Mouse (Mus musculus) kidney, embryonic 15.5 days (tissue): ENCODE measurements at regions not wholly inside any gene's neighbourhood (a gene's known extent, or its start where the extent isn't known, plus 50 kb on each side); places are given as distances from the start of the nearest gene placed in this dataset.
A peak's percentile ranks its signal among the peaks of the same experiment; 100 is the strongest.

Source experiments
- ATAC-seq: fragments of 200-750 bp; cut with Nextera tagmentation; replicated peaks from 2 replicates; pipeline ENCODE4 v1.8.0; 2017; ENCODE audit warnings: moderate TSS enrichment; ENCODE audit not compliant: low FRiP score
- H3K27ac ChIP-seq: fragments of 300-500 bp; sonication (generic); 2 replicates; pipeline ENCODE4 v1.5.1; 2015; ENCODE audit warnings: mild to moderate bottlenecking, inconsistent platforms
- H3K27me3 ChIP-seq: fragments of 300-500 bp; sonication (generic); 2 replicates; pipeline ENCODE4 v1.6.1; 2015; ENCODE audit warnings: inconsistent platforms
- H3K36me3 ChIP-seq: fragments of 300-500 bp; sonication (generic); 2 replicates; pipeline ENCODE4 v1.6.1; 2015; ENCODE audit warnings: inconsistent platforms
- H3K4me1 ChIP-seq: fragments of 300-500 bp; sonication (generic); 2 replicates; pipeline ENCODE4 v1.6.1; 2015; ENCODE audit warnings: inconsistent platforms
- H3K4me2 ChIP-seq: fragments of 300-500 bp; sonication (generic); 2 replicates; pipeline ENCODE4 v1.6.1; 2015; ENCODE audit warnings: moderate library complexity, mild to moderate bottlenecking, inconsistent platforms
- H3K4me3 ChIP-seq: fragments of 300-500 bp; sonication (generic); replicated peaks from 2 replicates; pipeline ENCODE4 v1.5.1; 2015; ENCODE audit warnings: mild to moderate bottlenecking, inconsistent platforms
- H3K9ac ChIP-seq: fragments of 300-500 bp; sonication (generic); 2 replicates; pipeline ENCODE4 v1.6.1; 2015; ENCODE audit warnings: mild to moderate bottlenecking, inconsistent platforms
- H3K9me3 ChIP-seq: fragments of 300-500 bp; sonication (generic); replicated peaks from 2 replicates; pipeline ENCODE4 v1.6.1; 2016; ENCODE audit warnings: inconsistent platforms
- WGBS: fragments of 180-500 bp; shearing (Covaris S2); methylation state at CpG from one replicate; pipeline ENCODE4 v1.1.7; 2015; ENCODE audit warnings: mixed read lengths; 5-methylcytosine and 5-hydroxymethylcytosine counted together

DNA sequence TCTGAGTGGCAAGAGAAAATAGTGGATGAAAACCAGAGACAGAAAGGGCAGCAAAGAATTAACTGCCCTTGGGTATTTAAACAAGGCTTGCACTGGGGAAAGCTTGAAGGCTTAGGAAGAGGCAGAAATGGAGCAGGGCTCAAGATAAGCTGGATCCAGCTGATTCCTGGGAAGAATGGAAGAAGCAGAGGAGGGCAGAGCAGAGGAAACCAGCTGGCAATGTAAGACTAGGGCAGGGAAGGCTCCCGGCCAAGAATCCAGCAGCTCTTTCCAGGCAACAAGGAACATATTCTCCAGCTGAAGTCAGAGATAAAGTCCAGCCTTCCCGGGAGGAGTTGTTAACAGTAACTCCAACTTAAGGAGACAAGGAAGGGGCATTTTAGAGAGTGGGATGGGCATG, 147.7 kb upstream of the Slc24a5 start:
- no peaks in the 10 kb centered on the region for H3K27me3 ChIP-seq
- no peak overlapping the region for H3K4me2 ChIP-seq
- no peak overlapping the region for H3K9ac ChIP-seq
- WGBS, result 70% methylated on average over 2 of the region's 2 CpGs
- H3K4me3 ChIP-seq, result no peak overlapping the region
- H3K9me3 ChIP-seq, result no peaks in the 10 kb centered on the region
- no peak for ATAC-seq
- no peaks in the 10 kb centered on the region for H3K4me1 ChIP-seq
- no peaks in the 10 kb centered on the region for H3K36me3 ChIP-seq
- H3K27ac ChIP-seq, result no peak overlapping the region

- H3K4me1 ChIP-seq, result no peaks in the 10 kb centered on the region
- no peak overlapping the region for H3K4me2 ChIP-seq
- no peaks in the 10 kb centered on the region for H3K9me3 ChIP-seq
- no peak overlapping the region for H3K27ac ChIP-seq
- H3K9ac ChIP-seq, result no peak overlapping the region
- WGBS, result 91% methylated on average over 10 of the region's 10 CpGs
- H3K4me3 ChIP-seq, result no peak overlapping the region
- 0 out of 2 replicates have a peak, but pooled peaks have one; percentile 66 for ATAC-seq
- H3K36me3 ChIP-seq, result no peaks in the 10 kb centered on the region
- no peaks in the 10 kb centered on the region for H3K27me3 ChIP-seq
Observed at GRCm38 (mm10) chr2:124927882-124928758, 139.8 kb upstream of the Slc24a5 start.

GRCm38 (mm10) chr2:124928759-124929113, 139.2 kb upstream of the Slc24a5 start:
- no peak for ATAC-seq
- Histone ChIP-seq H3K4me3 (no peak overlapping the region), H3K27ac (no peak overlapping the region), H3K9ac (no peak overlapping the region), H3K4me1 (no peaks in the 10 kb centered on the region), H3K9me3 (no peaks in the 10 kb centered on the region), H3K27me3 (no peaks in the 10 kb centered on the region), H3K36me3 (no peaks in the 10 kb centered on the region), H3K4me2 (no peak overlapping the region)
- WGBS, result 83% methylated on average over 5 of the region's 5 CpGs

DNA sequence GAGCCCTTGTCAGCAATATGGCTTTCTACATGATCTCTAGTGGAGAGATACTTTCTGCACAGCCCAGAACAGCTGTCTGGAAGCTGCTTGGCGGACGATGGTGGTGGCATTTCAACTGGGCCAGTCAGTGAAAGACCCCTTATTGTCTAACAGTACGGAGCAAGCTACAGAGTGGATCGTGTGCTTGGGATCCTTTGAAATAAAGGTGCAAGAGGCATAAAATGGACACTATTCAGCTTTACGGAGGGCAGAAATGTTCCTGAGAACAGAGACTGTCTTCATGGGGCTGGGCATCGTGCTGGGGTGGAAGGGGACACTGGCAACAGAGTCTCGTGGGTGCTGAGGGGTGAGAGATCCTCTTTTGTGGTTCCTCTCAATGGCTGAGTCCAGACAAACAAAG, 137.2 kb upstream of the Slc24a5 start:
- 77% methylated on average over 7 of the region's 7 CpGs for WGBS
- Histone ChIP-seq H3K4me1 (no peaks in the 10 kb centered on the region), H3K27me3 (no peaks in the 10 kb centered on the region), H3K9ac (no peak overlapping the region), H3K36me3 (no peaks in the 10 kb centered on the region), H3K4me3 (no peak overlapping the region), H3K4me2 (no peak overlapping the region), H3K27ac (no peak overlapping the region), H3K9me3 (no peaks in the 10 kb centered on the region)
- ATAC-seq, result no peak

GRCm38 (mm10) chr2:124932566-124932965, 135.4 kb upstream of the Slc24a5 start:
- no peaks in the 10 kb centered on the region for H3K9me3 ChIP-seq
- no peak overlapping the region for H3K27ac ChIP-seq
- H3K9ac ChIP-seq, result no peak overlapping the region
- no peaks in the 10 kb centered on the region for H3K36me3 ChIP-seq
- H3K4me3 ChIP-seq, result no peak overlapping the region
- H3K4me1 ChIP-seq, result no peaks in the 10 kb centered on the region
- H3K4me2 ChIP-seq, result no peak overlapping the region
- no peak for ATAC-seq
- no peaks in the 10 kb centered on the region for H3K27me3 ChIP-seq
- 76% methylated on average over 6 of the region's 6 CpGs for WGBS

DNA sequence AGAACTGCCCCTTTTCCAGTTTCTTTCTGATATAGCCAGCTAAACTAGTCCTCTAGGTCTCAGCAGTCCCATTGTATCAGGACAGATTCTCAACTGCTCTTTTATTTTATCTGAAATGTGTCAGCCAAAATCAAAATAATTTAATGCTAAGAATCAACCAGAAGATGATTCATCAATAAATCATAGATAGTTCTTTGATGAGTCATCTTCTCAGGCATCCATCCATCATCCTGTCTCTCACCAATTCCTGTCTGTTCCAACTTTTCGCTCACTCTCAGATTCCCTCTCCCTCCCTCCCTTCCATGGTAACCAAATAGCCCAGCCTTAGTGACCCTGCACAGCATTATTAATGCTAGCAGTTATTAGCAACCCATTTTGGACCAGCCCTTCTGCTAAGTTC, 134.0 kb upstream of the Slc24a5 start:
- H3K9ac ChIP-seq, result no peak overlapping the region
- no peak for ATAC-seq
- no peaks in the 10 kb centered on the region for H3K4me1 ChIP-seq
- no peaks in the 10 kb centered on the region for H3K36me3 ChIP-seq
- no peaks in the 10 kb centered on the region for H3K27me3 ChIP-seq
- 59% methylated on average over 1 of the region's 1 CpGs for WGBS
- no peak overlapping the region for H3K27ac ChIP-seq
- H3K4me3 ChIP-seq, result no peak overlapping the region
- no peak overlapping the region for H3K4me2 ChIP-seq
- H3K9me3 ChIP-seq, result no peaks in the 10 kb centered on the region

DNA sequence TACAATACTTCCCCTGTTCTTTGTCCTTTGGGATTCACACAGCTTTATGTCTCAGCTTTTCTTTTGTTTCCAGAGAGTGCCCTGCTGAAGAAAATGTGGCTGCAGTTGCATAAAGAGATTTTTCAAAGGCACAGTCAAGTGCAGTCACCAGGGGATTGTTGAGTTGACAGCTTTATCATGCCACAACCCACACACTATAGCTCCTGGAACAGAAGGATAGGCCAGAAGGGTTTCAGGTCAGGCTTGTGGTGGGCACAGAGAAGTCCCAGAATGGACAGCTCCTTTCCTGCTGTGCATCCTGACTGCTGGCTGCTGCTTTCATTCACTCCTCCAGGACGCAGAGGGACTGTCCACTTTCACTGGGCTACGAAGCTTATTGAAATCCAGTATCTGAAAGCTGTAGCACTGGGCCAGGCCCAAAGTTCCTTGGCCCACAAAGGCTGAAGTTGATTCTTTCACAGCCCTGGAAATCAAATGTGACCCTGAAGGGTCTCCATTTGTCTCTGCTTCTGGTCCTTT, 119.6 kb upstream of the Slc24a5 start:
- Histone ChIP-seq H3K27ac (peak overlapping the region; percentile 43; the same call in 1 of the 2 replicates), H3K27me3 (no peaks in the 10 kb centered on the region), H3K4me3 (no peak overlapping the region), H3K36me3 (no peaks in the 10 kb centered on the region), H3K9ac (no peak overlapping the region), H3K4me2 (no peak overlapping the region), H3K4me1 (0 out of 2 replicates have a peak, but pooled peaks cover 7% of the 10 kb centered on the region), H3K9me3 (no peaks in the 10 kb centered on the region)
- peak; percentile 12; the same call in 1 of the 2 replicates for ATAC-seq
- 25% methylated on average over 2 of the region's 2 CpGs for WGBS

- no peak overlapping the region for H3K4me3 ChIP-seq
- H3K4me1 ChIP-seq, result 0 out of 2 replicates have a peak, but pooled peaks cover 7% of the 10 kb centered on the region
- H3K4me2 ChIP-seq, result no peak overlapping the region
- no peaks in the 10 kb centered on the region for H3K9me3 ChIP-seq
- WGBS, result 27% methylated on average over 9 of the region's 9 CpGs
- peak; percentile 63; the same call in 1 of the 2 replicates for ATAC-seq
- no peaks in the 10 kb centered on the region for H3K36me3 ChIP-seq
- peak overlapping the region; percentile 43; the same call in 1 of the 2 replicates for H3K27ac ChIP-seq
- H3K9ac ChIP-seq, result no peak overlapping the region
- H3K27me3 ChIP-seq, result no peaks in the 10 kb centered on the region
Observed at GRCm38 (mm10) chr2:124948812-124949211, 119.1 kb upstream of the Slc24a5 start.

- Histone ChIP-seq H3K9ac (no peak overlapping the region), H3K27me3 (no peaks in the 10 kb centered on the region), H3K36me3 (no peaks in the 10 kb centered on the region), H3K9me3 (no peaks in the 10 kb centered on the region), H3K27ac (no peak overlapping the region), H3K4me1 (0 out of 2 replicates have a peak, but pooled peaks cover 7% of the 10 kb centered on the region), H3K4me2 (no peak overlapping the region), H3K4me3 (no peak overlapping the region)
- 40% methylated on average over 4 of the region's 4 CpGs for WGBS
- ATAC-seq, result no peak
Observed at GRCm38 (mm10) chr2:124952212-124952611, 115.7 kb upstream of the Slc24a5 start.

DNA sequence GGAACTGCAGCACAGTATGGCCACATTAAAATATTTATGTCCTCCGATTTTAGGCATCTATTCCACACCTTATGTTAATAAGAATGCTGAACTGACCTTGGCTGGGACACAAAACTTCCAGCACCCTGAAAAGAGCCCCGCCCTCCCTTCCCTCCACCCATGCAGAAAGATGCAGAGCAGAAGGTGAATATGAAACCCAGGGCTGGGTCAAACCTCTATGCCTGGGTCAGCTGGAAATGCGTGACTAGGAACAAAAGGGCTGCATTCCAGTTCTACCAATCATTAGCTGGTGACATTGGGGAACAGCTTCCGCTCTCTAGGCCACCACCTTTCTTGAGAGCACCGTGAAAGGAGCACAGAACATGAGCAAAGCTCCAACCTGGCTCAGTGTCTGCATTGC, 114.9 kb upstream of the Slc24a5 start:
- Histone ChIP-seq H3K27ac (0 out of 2 replicates have a peak overlapping the region, but pooled peaks have one; percentile 41), H3K9ac (no peak overlapping the region), H3K4me2 (no peak overlapping the region), H3K27me3 (no peaks in the 10 kb centered on the region), H3K36me3 (no peaks in the 10 kb centered on the region), H3K4me1 (0 out of 2 replicates have a peak, but pooled peaks cover 7% of the 10 kb centered on the region), H3K9me3 (no peaks in the 10 kb centered on the region), H3K4me3 (no peak overlapping the region)
- WGBS, result 59% methylated on average over 5 of the region's 5 CpGs
- ATAC-seq, result peak; percentile 40; the same call in 1 of the 2 replicates

GRCm38 (mm10) chr2:124955843-124956242, 112.1 kb upstream of the Slc24a5 start:
- Histone ChIP-seq H3K4me3 (no peak overlapping the region), H3K27ac (no peak overlapping the region), H3K36me3 (no peaks in the 10 kb centered on the region), H3K9ac (no peak overlapping the region), H3K4me1 (no peaks in the 10 kb centered on the region), H3K4me2 (no peak overlapping the region), H3K9me3 (no peaks in the 10 kb centered on the region), H3K27me3 (no peaks in the 10 kb centered on the region)
- ATAC-seq, result no peak
- 45% methylated on average over 7 of the region's 7 CpGs for WGBS

GRCm38 (mm10) chr2:124959431-124959830, 108.5 kb upstream of the Slc24a5 start:
- Histone ChIP-seq H3K27ac (no peak overlapping the region), H3K36me3 (no peaks in the 10 kb centered on the region), H3K4me3 (no peak overlapping the region), H3K27me3 (no peaks in the 10 kb centered on the region), H3K4me2 (no peak overlapping the region), H3K4me1 (no peaks in the 10 kb centered on the region), H3K9ac (no peak overlapping the region), H3K9me3 (no peaks in the 10 kb centered on the region)
- ATAC-seq, result no peak
- WGBS, result 90% methylated on average over 5 of the region's 5 CpGs
